Comparison of ENCODE assay signal across 16 mouse cellular contexts in the genomic region with DNA sequence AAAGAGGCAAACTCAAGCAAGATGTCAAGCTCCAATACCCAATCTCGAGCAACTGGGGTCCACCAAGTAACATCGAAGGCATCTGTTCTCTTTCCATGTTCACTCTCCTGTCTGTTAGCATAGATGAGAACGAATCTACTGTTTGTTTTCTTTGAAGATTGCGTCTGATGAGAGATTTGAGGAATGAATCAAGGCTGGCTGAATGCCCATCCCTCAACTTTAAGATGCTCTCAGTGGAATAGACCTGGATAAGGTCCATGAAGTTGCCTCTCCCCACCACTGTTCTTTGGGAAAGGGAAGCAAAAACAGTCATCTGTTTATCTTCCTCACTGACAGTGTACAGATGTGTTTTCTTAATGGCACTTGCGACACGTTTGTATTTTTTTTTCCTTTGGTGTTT.
"Had no signal": no experiment of that assay in that cellular context is flagged by ENCODE, and none has a peak within 500 bp of the region (broad histone marks: within the 10 kb centered on the region; RNA-seq: fewer than 3 reads in every experiment).

No protein-coding gene starts in this region.

- H3K4me1 ChIP-seq: liver, embryonic 12.5 days; liver, embryonic 15.5 days; stomach, embryonic 15.5 days had no signal

- H3K4me3 ChIP-seq: layer of hippocampus, adult 2 months; limb, embryonic 10.5 days; limb, embryonic 13.5 days; liver, embryonic 12.5 days; liver, embryonic 15.5 days; stomach, embryonic 15.5 days had no signal

- H3K36me3 ChIP-seq: limb, embryonic 10.5 days; limb, embryonic 13.5 days; liver, embryonic 12.5 days; liver, embryonic 15.5 days; stomach, embryonic 15.5 days had no signal

- H3K9me3 ChIP-seq: limb, embryonic 10.5 days; limb, embryonic 13.5 days; liver, embryonic 12.5 days; liver, embryonic 15.5 days; stomach, embryonic 15.5 days had no signal

- H3K27ac ChIP-seq: kidney, postnatal 0 days; layer of hippocampus, adult 2 months; limb, embryonic 10.5 days; limb, embryonic 13.5 days; liver, embryonic 12.5 days; liver, embryonic 15.5 days; stomach, embryonic 15.5 days had no signal

- DNase-seq: kidney, adult 2 months; kidney, postnatal 25 days; layer of hippocampus, adult 9-11 months; liver; midbrain, embryonic 14.5 days; right cerebral cortex, postnatal 4 days; thymus, postnatal 25 days had no signal

- H3K4me2 ChIP-seq: limb, embryonic 13.5 days; liver, embryonic 12.5 days; liver, embryonic 15.5 days; midbrain, embryonic 11.5 days; stomach, embryonic 15.5 days had no signal

- ATAC-seq: intestine, postnatal 0 days; liver, embryonic 12.5 days had no signal

- H3K9ac ChIP-seq: limb, embryonic 13.5 days; liver, embryonic 12.5 days; liver, embryonic 15.5 days; stomach, embryonic 15.5 days had no signal

- H3K27me3 ChIP-seq: stomach, embryonic 15.5 days had no signal
